Mouse (Mus musculus) CH12.LX (cell line): ENCODE results near the gene I0C0044D17Rik. TPM values are rescaled to one million over a fixed set of nuclear protein-coding genes. Genes with fewer than 3 reads are reported as not detected.

Source experiments
- DNase-seq: peaks from one replicate; pipeline ENCODE4 v3.0.0-alpha.2; 2013; ENCODE audit errors: extremely low read depth
- H3K27ac ChIP-seq: 2 replicates; pipeline ENCODE4 v1.5.1; 2012; ENCODE audit warnings: low read depth, mild to moderate bottlenecking, control low read depth, moderate library complexity; ENCODE audit not compliant: insufficient read depth
- H3K27me3 ChIP-seq: replicated peaks from 2 replicates; pipeline ENCODE3; 2012; ENCODE audit warnings: inconsistent platforms
- H3K36me3 ChIP-seq, 2 experiments: replicated peaks in 1 of 2; 2 replicates each; pipeline versions ENCODE3 to v1.6.1; 2012; ENCODE audit warnings: inconsistent platforms in 1 of 2, low read length in 1 of 2, mild to moderate bottlenecking in 1 of 2, mixed read lengths in 1 of 2, moderate library complexity in 1 of 2; ENCODE audit not compliant: control insufficient read depth in 1 of 2, insufficient read depth in 1 of 2
- H3K4me1 ChIP-seq, 2 experiments: 2 replicates each; pipeline ENCODE4 v1.6.1; 2012; ENCODE audit warnings: inconsistent platforms in 1 of 2, moderate library complexity in 1 of 2; ENCODE audit not compliant: insufficient read depth in 2 of 2, control insufficient read depth in 1 of 2
- H3K4me2 ChIP-seq: 2 replicates; pipeline ENCODE4 v1.6.1; 2012; ENCODE audit warnings: low read depth, mild to moderate bottlenecking, control low read depth; ENCODE audit not compliant: poor library complexity, insufficient read depth, severe bottlenecking
- H3K4me3 ChIP-seq, 3 experiments: fragments of 150-350 bp in 1 of 3; sonication (generic) in 1 of 3; replicated peaks in 1 of 3; 2 replicates each; pipeline versions ENCODE3 to v1.5.1; 2011 to 2012; ENCODE audit warnings: low read depth in 2 of 3, low read length in 2 of 3, mild to moderate bottlenecking in 2 of 3, moderate library complexity in 2 of 3, control low read depth in 1 of 3, improper control_type of control experiment in 1 of 3, inconsistent platforms in 1 of 3, mixed read lengths in 1 of 3; ENCODE audit not compliant: poor library complexity in 1 of 3
- H3K79me2 ChIP-seq: replicated peaks from 2 replicates; pipeline ENCODE4 v1.6.1; 2012; ENCODE audit warnings: mild to moderate bottlenecking, moderate library complexity; ENCODE audit not compliant: control insufficient read depth, poor library complexity, insufficient read depth, severe bottlenecking; ENCODE audit errors: extremely low read depth
- H3K9ac ChIP-seq: 2 replicates; pipeline ENCODE4 v1.6.1; 2012; ENCODE audit warnings: low read depth, mild to moderate bottlenecking, control low read depth, moderate library complexity; ENCODE audit not compliant: insufficient read depth
- H3K9me3 ChIP-seq: replicated peaks from 2 replicates; pipeline ENCODE3; 2012; ENCODE audit warnings: low read length, inconsistent platforms, mixed read lengths
- BHLHE40 ChIP-seq: IDR thresholded peaks from 2 replicates; pipeline ENCODE4 v1.6.1; 2011; ENCODE audit warnings: mild to moderate bottlenecking, low read depth, low read length, improper control_type of control experiment
- E2F4 ChIP-seq: IDR thresholded peaks from 2 replicates; pipeline ENCODE4 v1.6.1; 2011; ENCODE audit warnings: low read depth, low read length, improper control_type of control experiment; ENCODE audit not compliant: insufficient replicate concordance
- EP300 ChIP-seq: IDR thresholded peaks from 2 replicates; pipeline ENCODE4 v1.6.1; 2011; ENCODE audit warnings: low read length, improper control_type of control experiment
- ETS1 ChIP-seq: conservative IDR thresholded peaks from 2 replicates; pipeline ENCODE4 v1.6.1; 2012; ENCODE audit warnings: low read depth, mild to moderate bottlenecking, inconsistent platforms, low read length, improper control_type of control experiment, moderate library complexity
- GABPA ChIP-seq: IDR thresholded peaks from 2 replicates; pipeline ENCODE4 v1.6.1; 2012; ENCODE audit warnings: low read depth, low read length, improper control_type of control experiment, inconsistent platforms; ENCODE audit not compliant: insufficient replicate concordance
- HCFC1 ChIP-seq: IDR thresholded peaks from 2 replicates; pipeline ENCODE4 v1.6.1; 2012; ENCODE audit warnings: low read depth, mild to moderate bottlenecking, inconsistent platforms, low read length, improper control_type of control experiment
- JUN ChIP-seq: IDR thresholded peaks from 2 replicates; pipeline ENCODE4 v1.6.1; 2011; ENCODE audit warnings: low read depth, mild to moderate bottlenecking, low read length, improper control_type of control experiment, moderate library complexity; ENCODE audit not compliant: insufficient read depth
- JUND ChIP-seq: conservative IDR thresholded peaks from 2 replicates; pipeline ENCODE4 v1.6.1; 2011; ENCODE audit warnings: low read depth, low read length, improper control_type of control experiment
- MAFK ChIP-seq: IDR thresholded peaks from 2 replicates; pipeline ENCODE4 v1.6.1; 2011; ENCODE audit warnings: low read length, improper control_type of control experiment; ENCODE audit not compliant: insufficient replicate concordance
- MAX ChIP-seq: IDR thresholded peaks from 2 replicates; pipeline ENCODE4 v1.6.1; 2011; ENCODE audit warnings: low read length, improper control_type of control experiment
- MEF2A ChIP-seq: IDR thresholded peaks from 2 replicates; pipeline ENCODE4 v1.6.1; 2014; ENCODE audit warnings: low read depth, mild to moderate bottlenecking, inconsistent platforms, low read length, improper control_type of control experiment, borderline replicate concordance
- NELFE ChIP-seq: IDR thresholded peaks from 2 replicates; pipeline ENCODE4 v1.6.1; 2011; ENCODE audit warnings: low read depth, low read length, improper control_type of control experiment
- NRF1 ChIP-seq: IDR thresholded peaks from 2 replicates; pipeline ENCODE4 v1.6.1; 2014; ENCODE audit warnings: low read depth, mild to moderate bottlenecking, inconsistent platforms, low read length, improper control_type of control experiment, moderate library complexity
- PAX5 ChIP-seq: IDR thresholded peaks from 2 replicates; pipeline ENCODE4 v1.6.1; 2012; ENCODE audit warnings: low read length, inconsistent platforms, mixed read lengths
- POLR2A ChIP-seq: IDR thresholded peaks from 2 replicates; pipeline ENCODE4 v1.6.1; 2011; ENCODE audit warnings: low read depth, mild to moderate bottlenecking, improper control_type of control experiment, low read length
- POLR2AphosphoS2 ChIP-seq: IDR thresholded peaks from 2 replicates; pipeline ENCODE4 v1.6.1; 2011; ENCODE audit warnings: low read depth, low read length, improper control_type of control experiment
- SIN3A ChIP-seq: IDR thresholded peaks from 2 replicates; pipeline ENCODE4 v1.6.1; 2012; ENCODE audit warnings: low read length, improper control_type of control experiment, inconsistent platforms
- SMC3 ChIP-seq: IDR thresholded peaks from 2 replicates; pipeline ENCODE4 v1.6.1; 2011; ENCODE audit warnings: low read depth, low read length, improper control_type of control experiment
- TCF12 ChIP-seq: IDR thresholded peaks from 2 replicates; pipeline ENCODE4 v1.6.1; 2014; ENCODE audit warnings: low read depth, mild to moderate bottlenecking, inconsistent platforms, low read length, improper control_type of control experiment
- UBTF ChIP-seq: IDR thresholded peaks from 2 replicates; pipeline ENCODE4 v1.6.1; 2012; ENCODE audit warnings: low read depth, mild to moderate bottlenecking, inconsistent platforms, low read length, improper control_type of control experiment, moderate library complexity
- USF1 ChIP-seq: IDR thresholded peaks from 2 replicates; pipeline ENCODE4 v1.6.1; 2014; ENCODE audit warnings: low read depth, mild to moderate bottlenecking, inconsistent platforms, low read length, improper control_type of control experiment
- USF2 ChIP-seq: conservative IDR thresholded peaks from 2 replicates; pipeline ENCODE4 v1.6.1; 2011; ENCODE audit warnings: low read depth, low read length, improper control_type of control experiment
- ZC3H11A ChIP-seq: IDR thresholded peaks from 2 replicates; pipeline ENCODE4 v1.6.1; 2012; ENCODE audit warnings: low read depth, mild to moderate bottlenecking, inconsistent platforms, low read length, improper control_type of control experiment
- ZMIZ1 ChIP-seq: IDR thresholded peaks from 2 replicates; pipeline ENCODE4 v1.6.1; 2012; ENCODE audit warnings: low read depth, mild to moderate bottlenecking, inconsistent platforms, low read length, improper control_type of control experiment
- dilution Hi-C: fragments of 300-500 bp; cut with MboI; formaldehyde crosslinking; loops from 2 replicates; pipeline ENCODE4 v1.14.3; 2020; ENCODE audit warnings: low sequenced_read_pairs; ENCODE audit not compliant: extremely low pct_unique_long_range_greater_than_20kb, extremely low pct_ligation_motif_present
- in situ Hi-C: fragments of 300-500 bp; cut with MboI; formaldehyde crosslinking; loops from 3 replicates; pipeline ENCODE4 v1.14.3; 2019; ENCODE audit warnings: low sequenced_read_pairs, low pct_ligation_motif_present, low pct_unique_long_range_greater_than_20kb, mixed read lengths
- polyA plus RNA-seq: library from polyadenylated mRNA; unstranded; fragments of >175 nt; gene quantifications from 2 replicates; pipeline ENCODE4 v1.2.1, GENCODE M21; 2012; ENCODE audit warnings: low read depth; ENCODE audit not compliant: insufficient read length
- total RNA-seq, 2 experiments: library from RNA; depleted of rRNA; stranded (reverse); fragments of 300-350 nt in 1 of 2; fragments of >200 nt in 1 of 2; gene quantifications; 2 replicates each; pipeline ENCODE4 v1.2.3; 2012 to 2014

Gene I0C0044D17Rik
- total and polyA plus RNA-seq, 3 experiments: not detected

DNA sequence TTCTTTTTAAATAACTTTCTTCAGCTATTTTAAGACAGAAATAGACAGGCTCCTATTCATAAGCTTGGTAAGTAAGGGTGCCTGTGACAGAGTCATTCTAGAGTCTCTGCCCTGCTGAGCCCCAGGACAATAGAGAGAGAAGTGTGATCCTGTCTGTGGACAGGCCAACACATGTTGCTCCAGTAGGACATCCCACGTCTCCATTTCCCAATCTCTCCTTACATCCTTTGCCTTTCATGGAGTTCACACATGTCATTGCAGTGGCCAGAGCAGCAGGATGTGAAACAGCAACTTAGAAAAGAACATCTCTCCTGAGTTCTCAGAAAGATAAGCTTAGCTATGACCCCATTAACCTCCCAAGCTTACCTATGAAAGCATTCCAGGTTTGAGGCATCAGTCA, 8.1 kb upstream of the I0C0044D17Rik start:
- dilution Hi-C loops: no loop called here
- no peaks in the 10 kb centered on the region for H3K4me1 ChIP-seq
- no peak overlapping the region for H3K27ac ChIP-seq
- TF ChIP-seq GABPA (no peak), JUND (no peak), UBTF (no peak), MAFK (no peak), MEF2A (no peak), ZMIZ1 (no peak), E2F4 (no peak), SIN3A (no peak), POLR2AphosphoS2 (no peak), NRF1 (no peak), POLR2A (no peak), SMC3 (no peak), USF2 (no peak), ZC3H11A (no peak), USF1 (no peak), BHLHE40 (no peak)
- TF ChIP-seq, all 38 proteins: peak for 0
- no peaks in the 10 kb centered on the region for H3K27me3 ChIP-seq
- H3K9me3 ChIP-seq: peaks cover 82% of the 10 kb centered on the region
- H3K36me3 ChIP-seq: no peaks in the 10 kb centered on the region
- H3K4me2 ChIP-seq: no peak overlapping the region
- H3K79me2 ChIP-seq: no peaks in the 10 kb centered on the region
- H3K4me3 ChIP-seq: no peak overlapping the region
- in situ Hi-C loops: no loop called here
- H3K9ac ChIP-seq: no peak overlapping the region
- DNase-seq: no peak

DNA sequence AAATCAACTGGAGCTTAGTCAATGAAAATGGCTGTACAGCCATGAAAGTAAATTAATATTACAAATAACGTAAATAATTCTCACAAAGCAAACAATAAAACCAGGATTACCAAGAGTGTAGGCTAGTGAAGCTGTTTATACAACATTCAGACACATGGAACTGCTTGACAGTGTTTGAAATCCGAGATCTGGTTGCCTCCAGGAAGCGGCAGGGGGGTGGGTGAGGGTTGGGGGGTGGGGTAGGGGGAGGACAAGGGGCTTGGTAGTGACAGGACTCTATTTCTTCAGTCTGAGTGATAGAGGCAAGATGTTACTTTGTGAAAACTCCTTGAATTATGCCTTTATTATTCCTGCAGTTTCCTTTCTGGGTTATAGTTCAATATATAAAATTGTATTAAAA, 3.1 kb upstream of the I0C0044D17Rik start:
- TF ChIP-seq JUN (no peak), EP300 (no peak), TCF12 (no peak), NELFE (no peak), MAX (no peak), PAX5 (no peak), ETS1 (no peak), HCFC1 (no peak)
- Histone ChIP-seq H3K4me1 (no peaks in the 10 kb centered on the region), H3K9ac (no peak overlapping the region), H3K27me3 (no peaks in the 10 kb centered on the region), H3K9me3 (peaks cover 58% of the 10 kb centered on the region), H3K36me3 (no peaks in the 10 kb centered on the region), H3K4me3 (no peak overlapping the region), H3K79me2 (no peaks in the 10 kb centered on the region), H3K4me2 (no peak overlapping the region), H3K27ac (no peak overlapping the region)
- dilution Hi-C loops: no loop called here
- no peak for DNase-seq
- in situ Hi-C loops: no loop called here
